Comparison of ENCODE assay signal across 21 mouse cellular contexts in genomic region chr10:77616166-77616565, GRCm38 (mm10). TPM values are rescaled to one million over a fixed set of nuclear protein-coding genes. Genes with fewer than 3 reads are reported as not detected.
DNase-seq lines count a peak whose midpoint lies in the region; ATAC-seq and TF ChIP-seq lines count a peak whose summit lies in the region.
"Had no signal": no experiment of that assay in that cellular context is flagged by ENCODE, and none has a peak within 500 bp of the region (broad histone marks: within the 10 kb centered on the region; RNA-seq: fewer than 3 reads in every experiment).

No protein-coding gene starts in this region.

- no peak for DNase-seq in frontal cortex, postnatal 25 days (ENCODE audit: low spot score in 2 of 2)
- no peak for DNase-seq in liver, embryonic 13.5 days
- peak; percentile 61 for DNase-seq in ES-CJ7 (ENCODE audit: low read depth, low spot score)
- no peak for DNase-seq in liver, postnatal 0 days
- no peak for DNase-seq in midbrain, embryonic 11.5 days (ENCODE audit: low spot score, missing footprints)
- DNase-seq: adrenal gland, adult 8-10 months; cerebellum, adult 18-20 months; cerebellum, postnatal 14 days; gastrocnemius, adult 2 months; kidney, adult 18-20 months; thymus, adult 18-20 months; thymus, postnatal 4 days had no signal

- H3K4me2 ChIP-seq in liver, embryonic 13.5 days: no peak overlapping the region
- H3K4me2 ChIP-seq in liver, embryonic 12.5 days: no peak overlapping the region
- H3K4me2 ChIP-seq in liver, postnatal 0 days (ENCODE audit: low read depth, low read length): no peak overlapping the region
- no peak overlapping the region for H3K4me2 ChIP-seq in midbrain, embryonic 11.5 days
- H3K4me2 ChIP-seq: heart, embryonic 11.5 days; limb, embryonic 13.5 days; lung, embryonic 15.5 days; midbrain, embryonic 12.5 days; stomach, embryonic 15.5 days had no signal

- ATAC-seq in frontal cortex, adult (ENCODE audit: low TSS enrichment): 0 out of 2 replicates have a peak, but pooled peaks have one; percentile 29
- ATAC-seq in liver, embryonic 13.5 days (ENCODE audit: low read depth): no peak
- ATAC-seq in liver, embryonic 12.5 days: no peak
- ATAC-seq in liver, postnatal 0 days: no peak
- no peak for ATAC-seq in midbrain, embryonic 11.5 days (ENCODE audit: low FRiP score)
- ATAC-seq: activated CD4-positive, CD25-positive, alpha-beta regulatory T cell, adult 4 months had no signal

- H3K4me3 ChIP-seq in liver, embryonic 13.5 days (replicated peaks): no peak overlapping the region
- H3K4me3 ChIP-seq in liver, embryonic 12.5 days: no peak overlapping the region
- H3K4me3 ChIP-seq in liver, postnatal 0 days (ENCODE audit: low read depth, low read length): no peak overlapping the region
- H3K4me3 ChIP-seq in midbrain, embryonic 11.5 days (ENCODE audit: low read depth, low read length): no peak overlapping the region
- H3K4me3 ChIP-seq: forebrain, embryonic 10.5 days; gastrocnemius, adult 2 months; limb, embryonic 13.5 days; lung, embryonic 15.5 days; midbrain, embryonic 12.5 days; stomach, embryonic 15.5 days had no signal

- no peaks in the 10 kb centered on the region for H3K27me3 ChIP-seq in liver, embryonic 13.5 days
- no peaks in the 10 kb centered on the region for H3K27me3 ChIP-seq in liver, embryonic 12.5 days (replicated peaks)
- no peaks in the 10 kb centered on the region for H3K27me3 ChIP-seq in liver, postnatal 0 days (ENCODE audit: insufficient read depth, low read length)
- no peaks in the 10 kb centered on the region for H3K27me3 ChIP-seq in midbrain, embryonic 11.5 days (ENCODE audit: control insufficient read depth, insufficient read depth, low read length)
- H3K27me3 ChIP-seq: limb, embryonic 13.5 days; lung, embryonic 15.5 days; midbrain, embryonic 12.5 days; stomach, embryonic 15.5 days had no signal

- no peak overlapping the region for H3K9ac ChIP-seq in liver, embryonic 13.5 days
- H3K9ac ChIP-seq in liver, embryonic 12.5 days: no peak overlapping the region
- no peak overlapping the region for H3K9ac ChIP-seq in liver, postnatal 0 days (replicated peaks)
- H3K9ac ChIP-seq in midbrain, embryonic 11.5 days (ENCODE audit: low read length): no peak overlapping the region
- H3K9ac ChIP-seq: limb, embryonic 13.5 days; lung, embryonic 15.5 days; midbrain, embryonic 12.5 days; stomach, embryonic 15.5 days had no signal

- peak; percentile 24 for TF ChIP-seq CTCF in liver, postnatal 0 days (IDR thresholded peaks at IDR 0.05; ENCODE audit: low read depth)

- H3K4me1 ChIP-seq in liver, embryonic 13.5 days (replicated peaks): peaks cover 32% of the 10 kb centered on the region
- peaks cover 17% of the 10 kb centered on the region; the same call in 1 of the 2 replicates for H3K4me1 ChIP-seq in liver, embryonic 12.5 days
- H3K4me1 ChIP-seq in liver, postnatal 0 days (ENCODE audit: insufficient read depth): peaks cover 13% of the 10 kb centered on the region
- H3K4me1 ChIP-seq in midbrain, embryonic 11.5 days (ENCODE audit: control insufficient read depth, insufficient read depth, low read length): no peaks in the 10 kb centered on the region
- H3K4me1 ChIP-seq: forebrain, embryonic 10.5 days; limb, embryonic 13.5 days; lung, embryonic 15.5 days; midbrain, embryonic 12.5 days; stomach, embryonic 15.5 days had no signal

- peaks cover 75% of the 10 kb centered on the region for H3K36me3 ChIP-seq in liver, embryonic 13.5 days
- H3K36me3 ChIP-seq in liver, embryonic 12.5 days: peaks cover 80% of the 10 kb centered on the region
- H3K36me3 ChIP-seq in liver, postnatal 0 days (replicated peaks; ENCODE audit: insufficient read depth, low read length): peaks cover 48% of the 10 kb centered on the region
- peaks cover 21% of the 10 kb centered on the region for H3K36me3 ChIP-seq in midbrain, embryonic 11.5 days (ENCODE audit: control insufficient read depth, insufficient read depth, low read length)

- H3K27ac ChIP-seq in liver, embryonic 13.5 days: peak overlapping the region; percentile 29; the same call in 1 of the 2 replicates
- H3K27ac ChIP-seq in liver, embryonic 12.5 days: no peak overlapping the region
- 0 out of 2 replicates have a peak overlapping the region, but pooled peaks have one; percentile 22 for H3K27ac ChIP-seq in liver, postnatal 0 days (ENCODE audit: low read depth)
- H3K27ac ChIP-seq in midbrain, embryonic 11.5 days (ENCODE audit: low read depth, low read length): no peak overlapping the region
- H3K27ac ChIP-seq: forebrain, embryonic 10.5 days; gastrocnemius, adult 2 months; limb, embryonic 13.5 days; lung, embryonic 15.5 days; midbrain, embryonic 12.5 days; stomach, embryonic 15.5 days had no signal

- WGBS in liver, embryonic 13.5 days (ENCODE audit: insufficient replicate concordance): 86% methylated on average over 9 of the region's 9 CpGs
- 87% methylated on average over 9 of the region's 9 CpGs for WGBS in liver, embryonic 12.5 days (ENCODE audit: insufficient replicate concordance)
- WGBS in liver, postnatal 0 days (ENCODE audit: insufficient replicate concordance): 94% methylated on average over 9 of the region's 9 CpGs
- 94% methylated on average over 9 of the region's 9 CpGs for WGBS in midbrain, embryonic 11.5 days

- no peaks in the 10 kb centered on the region for H3K9me3 ChIP-seq in liver, embryonic 13.5 days (replicated peaks)
- H3K9me3 ChIP-seq in liver, embryonic 12.5 days (replicated peaks): no peaks in the 10 kb centered on the region
- H3K9me3 ChIP-seq in liver, postnatal 0 days (ENCODE audit: low read length): no peaks in the 10 kb centered on the region
- H3K9me3 ChIP-seq in midbrain, embryonic 11.5 days (ENCODE audit: control insufficient read depth, low read length): no peaks in the 10 kb centered on the region
- H3K9me3 ChIP-seq: forebrain, embryonic 10.5 days; limb, embryonic 13.5 days; lung, embryonic 15.5 days; midbrain, embryonic 12.5 days; stomach, embryonic 15.5 days had no signal

- TF ChIP-seq EP300 in liver, postnatal 0 days (IDR thresholded peaks at IDR 0.05; ENCODE audit: low read depth): no peak

RNA-seq across cellular contexts. Expression of gene Ube2g2, which starts 5.9 kb away (rescaled TPM):
- polyA plus RNA-seq in liver, embryonic 13.5 days (2015; fragmentation: Nextera tagmentation; extraction: Ambion mirVana): 47.2 and 50.1 TPM in 2 replicates
- polyA plus RNA-seq in liver, embryonic 12.5 days (2016; fragmentation: Nextera tagmentation; extraction: Ambion mirVana): 55.7 and 59.9 TPM in 2 replicates
- polyA plus RNA-seq in liver, postnatal 0 days (2015; fragmentation: Nextera tagmentation; extraction: Ambion mirVana): 37.4 and 40.4 TPM in 2 replicates
- polyA plus RNA-seq in midbrain, embryonic 11.5 days (2014; fragmentation: Nextera tagmentation; extraction: Ambion mirVana): 42.8 and 47.6 TPM in 2 replicates

RNA-seq across cellular contexts. Expression of gene Gm49325, which starts 10.2 kb away (rescaled TPM):
- 1.1 and 5.3 TPM in 2 replicates for polyA plus RNA-seq in liver, embryonic 13.5 days (2015; fragmentation: Nextera tagmentation; extraction: Ambion mirVana)
- 5.1 TPM in 1 of 2 replicates, not detected in the other for polyA plus RNA-seq in liver, embryonic 12.5 days (2016; fragmentation: Nextera tagmentation; extraction: Ambion mirVana)
- polyA plus RNA-seq in liver, postnatal 0 days (2015; fragmentation: Nextera tagmentation; extraction: Ambion mirVana): 8.4 and 13.3 TPM in 2 replicates
- polyA plus RNA-seq in midbrain, embryonic 11.5 days (2014; fragmentation: Nextera tagmentation; extraction: Ambion mirVana): 2.4 TPM in 1 of 2 replicates, not detected in the other
- polyA plus RNA-seq: heart, embryonic 11.5 days had no signal

RNA-seq across cellular contexts. Expression of gene Sumo3, which starts 10.3 kb away (rescaled TPM):
- polyA plus RNA-seq in liver, embryonic 13.5 days (2015; fragmentation: Nextera tagmentation; extraction: Ambion mirVana): 118 and 127 TPM in 2 replicates
- 138 and 146 TPM in 2 replicates for polyA plus RNA-seq in liver, embryonic 12.5 days (2016; fragmentation: Nextera tagmentation; extraction: Ambion mirVana)
- 105 and 111 TPM in 2 replicates for polyA plus RNA-seq in liver, postnatal 0 days (2015; fragmentation: Nextera tagmentation; extraction: Ambion mirVana)
- 338 and 353 TPM in 2 replicates for polyA plus RNA-seq in midbrain, embryonic 11.5 days (2014; fragmentation: Nextera tagmentation; extraction: Ambion mirVana)

RNA-seq across cellular contexts. Expression of gene Pttg1ip, which starts 34.6 kb away (rescaled TPM):
- 64.1 and 73.2 TPM in 2 replicates for polyA plus RNA-seq in liver, embryonic 13.5 days (2015; fragmentation: Nextera tagmentation; extraction: Ambion mirVana)
- polyA plus RNA-seq in liver, embryonic 12.5 days (2016; fragmentation: Nextera tagmentation; extraction: Ambion mirVana): 68.8 and 72.8 TPM in 2 replicates
- polyA plus RNA-seq in liver, postnatal 0 days (2015; fragmentation: Nextera tagmentation; extraction: Ambion mirVana): 126 and 129 TPM in 2 replicates
- 68.5 and 73.2 TPM in 2 replicates for polyA plus RNA-seq in midbrain, embryonic 11.5 days (2014; fragmentation: Nextera tagmentation; extraction: Ambion mirVana)

Comparison
In these comparisons a context has a peak if more than half of its experiments do, and no peak if none do; other contexts are left out.
1. H3K27ac ChIP-seq: peak in liver, embryonic 13.5 days (single experiment) and liver, postnatal 0 days (single experiment); none in liver, embryonic 12.5 days (single experiment) and midbrain, embryonic 11.5 days (single experiment).